Mouse (Mus musculus) erythroblast, embryonic 14.5 days (primary cell): ENCODE measurements around the gene Abcb11.

Experiments used
- GATA1 ChIP-seq: IDR thresholded peaks from 2 replicates; pipeline ENCODE4 v1.6.1; 2012; ENCODE audit warnings: low read length, inconsistent platforms, mixed read lengths
- TAL1 ChIP-seq: IDR thresholded peaks from 3 replicates; pipeline ENCODE4 v1.6.1; 2012; ENCODE audit warnings: low read length, inconsistent platforms, mixed read lengths

- TF ChIP-seq GATA1 = no peak
- TF ChIP-seq TAL1 = no peak
These were observed 94.1 kb downstream of the Abcb11 start for GRCm38 (mm10) chr2:69248221-69248755.
